Mouse (Mus musculus) cerebellum, adult 2 months (tissue): ENCODE data around the gene Gm11213.

Source experiments
- CTCF ChIP-seq: fragments of 200-500 bp; IDR thresholded peaks from 2 replicates; pipeline ENCODE4 v1.5.1; 2011; ENCODE audit warnings: low read depth, mild to moderate bottlenecking, control low read depth, low read length, moderate library complexity, borderline replicate concordance; ENCODE audit not compliant: insufficient read depth
- POLR2A ChIP-seq: fragments of 200-500 bp; IDR thresholded peaks from 2 replicates; pipeline ENCODE4 v1.6.1; 2011; ENCODE audit warnings: low read length, control low read depth, borderline replicate concordance; ENCODE audit not compliant: insufficient read depth

DNA sequence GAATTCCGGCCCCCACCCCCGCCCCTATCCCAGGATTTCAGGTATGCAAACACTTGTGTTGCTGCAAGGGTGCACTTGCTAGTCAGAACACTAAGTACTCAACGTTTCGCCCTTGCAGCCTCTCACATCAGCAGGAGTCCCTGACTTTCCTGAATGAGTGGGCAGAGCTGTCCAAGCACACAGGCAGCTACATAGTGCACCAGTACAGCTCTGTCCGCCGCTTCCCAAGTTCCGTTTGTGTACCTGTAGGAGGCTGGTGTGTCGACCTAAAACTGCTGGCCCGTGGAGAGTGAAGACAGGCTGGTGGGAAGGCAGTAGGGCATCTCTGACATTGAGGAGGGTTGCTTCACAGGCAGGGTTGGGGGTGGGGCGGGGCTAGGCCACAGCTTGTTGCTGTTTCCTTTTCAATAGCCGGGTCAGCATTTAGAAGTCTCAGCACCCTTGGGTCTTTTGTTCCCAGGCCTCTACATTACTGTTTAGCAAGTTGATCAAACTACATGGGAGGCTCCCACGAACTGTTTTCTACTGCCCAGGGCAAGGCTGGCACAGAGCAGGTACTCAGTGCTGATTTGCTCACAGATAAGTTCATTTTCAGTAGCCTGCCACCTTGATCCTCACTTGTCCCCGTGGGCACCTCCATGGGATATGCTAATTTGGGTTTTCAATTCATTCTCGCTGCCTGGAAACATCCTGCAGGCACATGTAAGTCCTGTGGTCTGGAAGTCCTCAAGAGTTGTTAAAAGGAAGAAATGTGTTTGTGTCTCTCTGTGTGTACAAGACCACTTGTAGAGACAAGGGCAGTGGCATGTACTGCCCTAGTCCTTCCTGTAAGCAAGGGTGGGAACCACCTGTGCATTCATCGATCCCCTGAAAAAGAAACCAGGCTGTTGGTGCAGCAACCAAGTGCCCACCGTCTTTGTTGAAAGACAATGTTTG, 47.7 kb downstream of the Gm11213 start:
- TF ChIP-seq POLR2A (no peak), CTCF (no peak)
